Mouse (Mus musculus): ENCODE data around the gene Map3k10.
"Not testable (repeated sequence)": the region's sequence is repeated elsewhere in the genome, so short reads cannot be mapped to it uniquely, and the experiment has no call there.

Gene Map3k10

GRCm38 (mm10) chr7:27655545-27655944, 18.9 kb downstream of the Map3k10 start:
- in situ Hi-C loops (cut with MboI, MseI), result no loop called here

- in situ Hi-C loops (cut with MboI, MseI), result loop anchor here in 1 of 2 experiments (5.0 kb wide), 1 partner anchor 73 kb away; no protein-coding TSS in a partner anchor
These were observed 19.7 kb downstream of the Map3k10 start for GRCm38 (mm10) chr7:27654607-27655276.

GRCm38 (mm10) chr7:27653681-27654437, 20.5 kb downstream of the Map3k10 start, which contains the start of gene Ttc9b:
Ttc9b (plus strand) TSS chr7:27653915.
- in situ Hi-C loops (cut with MboI, MseI), result loop anchor here in 1 of 2 experiments (5.0 kb wide), 1 partner anchor 73 kb away; no protein-coding TSS in a partner anchor

DNA sequence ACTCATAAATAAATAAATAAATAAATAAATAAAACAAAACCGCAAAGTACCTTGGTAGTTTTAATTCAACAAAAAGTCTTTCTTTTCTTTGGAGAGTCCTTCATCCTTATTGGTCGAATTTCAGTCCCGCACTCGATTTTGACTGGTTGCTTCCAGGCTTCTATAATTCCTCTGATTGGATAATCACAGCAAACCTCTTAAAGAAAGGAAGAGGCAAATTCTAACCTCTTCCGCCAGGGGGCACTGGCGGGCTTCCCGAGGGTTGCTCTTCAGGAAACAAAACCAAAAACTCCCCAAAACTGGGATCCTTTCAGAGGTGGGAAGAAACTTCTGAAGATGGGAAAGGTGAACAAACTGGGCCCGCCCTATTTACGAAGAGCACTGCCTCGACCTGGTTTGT, 23.4 kb downstream of the Map3k10 start:
- in situ Hi-C loops (cut with MboI, MseI), result loop anchor here in 1 of 2 experiments (5.0 kb wide), 1 partner anchor 76 kb away; no protein-coding TSS in a partner anchor

DNA sequence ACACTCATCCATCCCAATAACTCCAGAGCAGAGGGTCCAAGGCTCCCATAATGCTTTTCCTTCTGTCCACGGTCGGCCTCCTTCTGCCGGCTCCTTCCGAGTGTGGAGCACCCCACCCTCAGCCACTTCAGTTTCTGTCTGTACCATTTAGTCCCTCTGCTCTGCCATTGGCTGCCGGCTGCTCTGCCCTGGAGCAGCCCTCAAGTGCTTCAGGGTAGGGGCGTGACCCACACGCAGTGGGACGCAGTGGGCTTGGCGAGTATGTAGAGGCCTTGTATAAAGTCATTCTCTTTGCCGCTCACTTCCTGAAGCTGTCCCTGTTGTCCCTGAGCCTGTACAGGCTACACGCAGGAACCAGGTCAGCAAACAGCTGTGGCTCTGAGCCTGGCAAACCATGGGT, 24.7 kb downstream of the Map3k10 start:
- in situ Hi-C loops (cut with MboI, MseI), result loop anchor here in 1 of 2 experiments (5.0 kb wide), 1 partner anchor 78 kb away; no protein-coding TSS in a partner anchor

- in situ Hi-C loops (cut with MboI, MseI), result no loop called here
These were observed 27.0 kb downstream of the Map3k10 start for GRCm38 (mm10) chr7:27647281-27648002.

- in situ Hi-C loops (cut with MboI, MseI), result no loop called here
These were observed 27.9 kb downstream of the Map3k10 start for GRCm38 (mm10) chr7:27646516-27646915.

DNA sequence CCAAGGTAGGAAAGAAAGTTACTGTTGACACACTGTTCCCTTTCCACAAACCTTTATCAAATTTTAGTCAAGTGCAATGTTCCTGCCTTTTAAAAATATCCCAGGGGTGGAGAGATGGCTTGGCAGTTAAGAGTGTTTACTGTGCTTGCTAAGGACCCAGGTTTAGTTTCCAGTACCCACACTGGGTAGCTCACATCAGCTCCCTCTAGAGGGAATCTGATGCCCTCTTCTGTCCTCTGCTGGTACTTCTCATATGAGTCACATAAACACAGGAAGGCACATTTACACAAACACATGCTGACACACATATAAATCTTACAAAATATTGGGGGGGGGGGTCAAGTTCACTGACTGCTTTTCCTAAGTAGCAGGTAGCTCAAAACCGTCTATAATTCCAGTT, 29.9 kb downstream of the Map3k10 start:
- in situ Hi-C loops (cut with MboI, MseI), result loop anchor here in 1 of 2 experiments (5.0 kb wide), 1 partner anchor 38 kb away; no protein-coding TSS in a partner anchor

- in situ Hi-C loops (cut with MboI, MseI), result loop anchor here in 1 of 2 experiments (5.0 kb wide), 1 partner anchor 38 kb away; no protein-coding TSS in a partner anchor
These were observed 39.3 kb downstream of the Map3k10 start for GRCm38 (mm10) chr7:27635094-27635493.

- in situ Hi-C loops (cut with MboI, MseI), result loop anchor here in 1 of 2 experiments (5.0 kb wide), 1 partner anchor 37 kb away; no protein-coding TSS in a partner anchor
These were observed 39.7 kb downstream of the Map3k10 start for GRCm38 (mm10) chr7:27634691-27635090.

- in situ Hi-C loops (cut with MboI, MseI), result no loop called here
These were observed 41.2 kb downstream of the Map3k10 start for GRCm38 (mm10) chr7:27633166-27633565.

DNA sequence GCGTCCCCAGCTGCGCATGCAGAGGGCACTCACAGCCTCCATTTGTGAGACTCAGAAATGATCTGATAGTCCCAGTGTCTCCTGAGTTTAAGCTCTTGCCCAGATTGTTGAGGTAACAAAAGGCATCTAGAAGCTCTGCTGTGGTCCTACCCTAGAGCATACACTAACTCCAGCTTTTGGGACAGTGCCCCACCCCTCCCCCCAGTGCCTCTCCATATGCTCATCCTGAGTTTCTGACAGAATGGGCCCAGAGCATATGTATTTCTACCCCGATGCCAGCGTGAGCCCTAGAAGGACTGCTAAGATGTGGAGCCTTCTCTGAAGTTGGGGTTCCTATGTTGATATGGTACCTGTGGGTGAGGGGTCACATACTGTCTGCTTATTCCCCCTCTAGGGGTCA, 43.0 kb downstream of the Map3k10 start:
- in situ Hi-C loops (cut with MboI, MseI), result no loop called here

DNA sequence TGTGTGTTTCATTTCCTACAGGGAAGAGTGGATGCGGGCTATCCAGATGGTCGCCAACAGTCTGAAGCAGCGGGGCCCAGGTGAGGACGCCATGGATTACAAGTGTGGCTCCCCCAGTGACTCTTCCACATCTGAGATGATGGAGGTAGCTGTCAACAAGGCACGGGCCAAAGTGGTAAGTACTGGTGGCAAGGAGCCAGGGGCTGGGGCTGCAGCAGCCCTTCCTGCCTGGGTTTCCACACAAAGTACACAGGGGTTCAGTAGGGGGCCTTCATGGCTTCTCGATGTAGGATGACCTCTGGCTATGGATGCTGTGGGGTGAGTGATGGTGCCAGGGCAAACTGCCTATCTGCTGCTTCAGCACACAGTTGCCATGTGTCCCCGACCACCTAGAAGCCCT, 45.6 kb downstream of the Map3k10 start:
- in situ Hi-C loops (cut with MboI, MseI), result not testable (repeated sequence)

DNA sequence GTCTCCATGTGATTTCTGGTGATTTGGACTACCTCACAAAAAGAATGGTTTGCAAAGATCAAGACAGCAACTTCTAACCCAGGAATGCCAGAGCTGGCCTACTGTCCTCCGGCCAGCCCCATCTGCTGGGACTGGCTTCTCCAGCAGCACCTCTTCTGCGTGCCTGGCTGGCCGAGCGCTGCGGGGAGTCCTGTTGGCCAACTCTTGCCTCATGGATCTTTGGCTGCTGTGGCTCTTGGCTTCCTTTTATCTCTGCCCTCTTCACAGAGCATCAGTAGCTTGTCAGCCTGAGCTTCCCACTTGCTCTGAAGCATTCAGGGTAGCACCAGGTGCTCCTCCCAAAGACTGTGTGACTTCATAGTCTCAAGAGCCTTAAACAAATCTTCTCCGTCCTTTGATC, 46.2 kb downstream of the Map3k10 start:
- in situ Hi-C loops (cut with MboI, MseI), result no loop called here

DNA sequence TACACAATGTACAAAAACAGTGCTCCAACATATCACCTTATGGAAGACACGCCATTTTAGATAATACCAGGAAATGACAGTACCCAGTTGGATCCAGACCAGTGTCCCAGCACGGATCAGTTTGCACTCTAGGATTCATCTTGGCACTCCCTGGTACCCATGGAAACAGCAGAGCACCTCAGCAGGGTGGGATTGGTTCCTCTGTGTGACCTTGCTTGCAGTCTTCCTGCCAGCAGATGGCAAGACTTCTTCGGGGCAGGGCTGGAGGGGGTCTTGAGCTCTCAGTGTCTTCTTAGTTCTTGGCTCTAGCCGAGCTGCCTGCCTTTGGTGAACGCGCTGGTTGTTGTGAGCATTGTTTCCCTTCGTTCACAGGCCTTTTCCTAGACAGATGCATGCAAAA, 46.7 kb downstream of the Map3k10 start:
- in situ Hi-C loops (cut with MboI, MseI), result no loop called here

DNA sequence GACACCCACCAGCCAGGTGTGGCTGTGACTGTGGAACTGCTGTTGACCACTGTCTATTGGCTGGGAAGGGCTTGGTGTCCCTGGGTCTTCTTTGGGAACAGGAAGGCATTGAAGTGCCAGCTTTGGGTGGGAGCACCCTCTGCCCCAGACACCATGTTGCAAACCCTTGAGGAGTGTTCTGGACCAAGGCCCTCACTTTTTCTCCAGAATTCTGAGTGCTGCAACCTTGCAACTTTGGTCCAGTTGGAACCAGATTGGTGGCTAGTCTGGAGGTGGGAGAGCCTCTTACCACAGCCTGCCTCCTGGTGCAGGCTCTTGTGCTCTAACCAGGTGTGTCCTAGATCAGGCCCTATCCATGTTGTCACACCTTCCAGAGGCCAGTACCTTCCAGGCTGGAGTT, 49.4 kb downstream of the Map3k10 start:
- in situ Hi-C loops (cut with MboI, MseI), result no loop called here

GRCm38 (mm10) chr7:27622234-27622633, 52.2 kb downstream of the Map3k10 start:
- in situ Hi-C loops (cut with MboI, MseI), result no loop called here

GRCm38 (mm10) chr7:27621028-27621427, 53.4 kb downstream of the Map3k10 start:
- in situ Hi-C loops (cut with MboI, MseI), result no loop called here

DNA sequence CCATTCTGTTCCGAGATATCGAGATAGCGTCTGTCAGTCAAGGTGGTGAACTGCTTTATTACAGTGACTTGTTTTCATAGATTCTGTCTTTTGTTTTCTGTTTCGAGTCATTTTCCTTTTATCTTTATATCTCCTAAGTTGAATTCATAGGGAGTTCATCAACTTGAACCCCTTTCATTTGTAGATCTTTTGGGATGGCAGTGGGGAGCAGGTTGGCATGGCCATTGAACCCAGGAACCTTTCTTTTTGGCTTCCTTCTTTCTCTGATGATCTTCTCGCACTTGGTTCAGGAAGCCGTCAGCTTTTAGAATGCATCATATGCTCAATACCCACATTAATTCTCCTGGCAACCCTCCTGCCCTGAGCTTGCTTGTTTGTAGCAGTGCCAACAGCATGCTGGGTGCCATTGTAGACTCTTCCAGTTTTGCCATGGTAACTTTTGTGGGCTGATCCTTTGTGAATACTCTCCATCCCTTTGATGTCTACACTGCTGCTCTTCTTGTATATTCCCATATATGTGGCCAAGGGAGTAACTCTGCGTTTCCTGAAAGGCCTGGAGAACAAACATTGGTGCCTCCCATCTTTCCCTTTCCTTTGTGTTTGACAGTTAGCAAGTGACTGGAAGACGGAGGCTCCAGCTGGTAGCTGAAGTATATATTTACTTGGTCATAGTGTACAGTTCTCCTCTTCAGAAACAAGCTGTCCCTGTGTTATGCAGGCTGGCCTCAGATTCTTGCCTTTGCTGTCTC, 60.5 kb downstream of the Map3k10 start:
- in situ Hi-C loops (cut with MboI, MseI), result no loop called here

DNA sequence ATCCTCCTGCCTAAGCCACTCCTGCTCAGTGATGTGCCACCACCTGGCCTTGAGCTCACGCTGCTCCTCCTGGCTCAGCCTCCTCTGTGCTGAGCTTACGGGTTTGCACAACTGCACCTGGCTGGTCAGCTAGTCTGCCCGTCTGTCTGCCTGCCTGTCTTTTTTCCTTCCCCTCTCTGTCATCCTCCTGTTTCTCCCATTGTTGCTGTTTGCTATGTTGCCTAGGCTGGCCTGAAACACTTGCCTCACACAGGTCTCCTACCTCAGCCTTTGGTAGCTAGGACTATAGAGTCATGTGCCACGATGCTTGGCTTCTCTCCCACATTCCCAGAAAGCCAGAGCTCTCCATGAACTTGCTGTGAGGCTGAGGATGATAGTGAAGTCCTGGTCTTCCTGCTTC, 61.5 kb downstream of the Map3k10 start:
- in situ Hi-C loops (cut with MboI, MseI), result no loop called here

DNA sequence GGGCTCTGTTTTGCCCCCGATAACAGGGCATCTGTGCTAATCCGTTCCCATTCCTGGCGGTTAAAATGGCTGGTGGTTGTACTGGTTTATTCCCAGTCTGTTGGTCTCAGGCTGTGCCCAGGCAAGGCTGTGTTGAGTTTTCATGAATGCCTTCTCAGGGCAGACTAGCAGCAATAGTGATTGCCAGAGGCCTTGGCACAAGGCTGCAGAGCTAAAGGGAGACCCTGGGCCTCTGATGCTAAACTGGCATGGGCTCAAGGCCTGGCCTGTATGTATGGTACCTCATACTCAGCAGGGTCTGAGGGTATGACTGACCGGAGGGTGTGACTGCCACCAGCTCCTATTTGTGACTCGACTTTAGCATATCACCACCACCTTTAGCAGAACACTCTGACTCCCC, 63.5 kb downstream of the Map3k10 start:
- in situ Hi-C loops (cut with MboI, MseI), result no loop called here
